Mouse (Mus musculus) retina, postnatal 1 day (tissue): Measurements from ENCODE around the gene Olfr124.

Source experiments
- DNase-seq: peaks from one replicate; pipeline ENCODE4 v3.0.0-alpha.2; 2012

The Olfr124 gene

DNA sequence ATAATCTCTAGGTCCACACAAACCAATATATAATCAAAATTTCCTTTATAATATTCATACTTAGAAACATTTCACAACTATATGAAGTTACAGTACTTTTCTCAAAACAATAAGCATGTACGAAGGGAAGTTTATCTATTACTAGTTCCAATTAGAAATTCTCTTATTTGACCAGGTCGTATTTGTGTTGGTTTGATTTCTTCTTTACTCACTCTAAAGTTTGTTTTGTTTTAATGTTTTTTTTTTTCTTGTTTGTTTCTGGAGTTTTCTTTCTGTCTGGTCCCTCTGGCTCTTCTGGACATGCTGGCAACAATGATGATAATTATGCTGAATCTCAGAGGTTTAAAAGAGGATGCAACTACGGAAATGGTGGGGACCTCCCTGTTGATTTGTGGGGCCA, at the start of gene Olfr124:
TSS of gene Olfr124 (plus strand) at position 301 of the 400 bp plus-strand sequence.
- no peak for DNase-seq

DNA sequence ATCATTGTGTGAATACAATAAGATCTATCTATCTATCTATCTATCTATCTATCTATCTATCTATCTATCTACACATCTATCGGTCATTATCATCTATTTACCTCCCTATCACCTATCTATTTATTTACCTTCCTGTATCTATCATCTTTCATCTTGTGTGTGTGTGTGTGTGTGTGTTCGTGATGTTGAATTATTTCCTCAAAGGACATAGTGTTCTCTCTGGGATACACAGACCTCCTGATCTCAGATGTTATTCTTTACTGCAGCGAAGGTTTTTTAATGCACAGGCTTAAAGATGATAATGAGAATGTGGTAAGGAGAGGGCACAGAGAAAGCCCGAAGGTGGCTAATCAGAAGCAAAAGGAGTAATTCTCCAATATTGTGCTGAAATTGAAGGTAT, 31.4 kb upstream of the Olfr124 start, which contains the start of gene Olfr122:
TSS of gene Olfr122 (plus strand) at position 301 of the 400 bp plus-strand sequence.
- DNase-seq = no peak

DNA sequence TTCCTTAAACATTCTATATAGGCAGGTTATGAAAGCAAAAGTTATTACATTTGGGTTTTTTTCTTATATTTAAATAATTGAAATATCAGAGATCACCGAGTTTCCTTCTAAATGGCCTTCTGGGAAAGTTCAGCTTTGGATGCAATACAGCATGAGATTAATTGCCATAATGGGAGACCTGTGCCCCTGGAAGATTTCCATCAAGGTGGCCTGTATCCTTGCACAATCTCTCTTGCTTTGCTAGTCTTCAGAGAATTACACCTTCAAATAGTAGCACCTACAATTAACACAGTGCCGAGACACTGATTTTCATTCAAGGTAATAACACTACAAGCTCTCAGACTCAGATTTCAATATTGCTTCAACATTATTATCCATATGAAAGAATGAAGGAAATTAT, 6.5 kb upstream of the Olfr124 start, which contains the start of gene Olfr123:
TSS of gene Olfr123 (plus strand) at position 301 of the 400 bp plus-strand sequence.
- DNase-seq = no peak

DNA sequence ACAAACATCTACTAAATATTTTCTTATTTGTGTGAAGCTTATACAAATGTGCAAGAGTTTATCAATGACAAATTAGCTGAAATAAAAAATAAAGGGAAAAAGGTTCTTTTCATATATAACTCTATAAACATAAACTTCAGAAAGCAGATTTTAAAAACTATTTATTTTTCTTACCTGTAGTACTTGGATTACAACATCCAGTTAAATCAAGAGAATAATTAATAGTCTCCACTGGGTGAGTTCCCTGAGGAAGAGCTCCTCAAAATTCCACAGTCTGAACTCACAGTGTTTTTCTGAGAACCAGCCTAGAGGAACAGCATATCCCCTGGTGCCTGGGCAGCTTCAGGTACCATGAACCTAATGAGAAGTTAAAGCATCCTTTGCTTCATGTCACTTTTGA, 33.0 kb downstream of the Olfr124 start, which contains the start of gene Olfr125:
TSS of gene Olfr125 (plus strand) at position 301 of the 400 bp plus-strand sequence.
- no peak for DNase-seq

DNA sequence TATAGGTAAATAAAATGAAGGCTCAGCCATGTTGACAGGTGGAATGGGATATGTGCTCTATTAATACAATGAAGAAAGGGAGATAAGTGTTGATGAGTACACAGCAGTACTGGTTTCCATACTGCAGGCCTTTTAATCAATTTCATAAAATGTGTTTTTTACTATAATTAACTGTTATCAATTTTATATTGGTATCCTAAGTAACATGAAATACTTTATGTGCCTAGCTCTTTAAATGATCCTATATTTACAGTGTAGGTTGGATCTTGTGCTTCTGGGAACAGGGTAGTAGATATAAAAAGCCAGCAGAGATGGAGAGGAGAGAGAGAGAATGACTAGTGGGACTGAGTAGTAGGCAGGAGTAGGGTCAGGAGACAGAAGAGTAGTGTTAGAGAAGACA, 47.5 kb downstream of the Olfr124 start, which contains the start of gene Olfr126:
TSS of gene Olfr126 (plus strand) at position 301 of the 400 bp plus-strand sequence.
- no peak for DNase-seq
